Mouse (Mus musculus) layer of hippocampus, postnatal 10 days (tissue): ENCODE measurements around the gene Cdh15. TPM values are rescaled to one million over a fixed set of nuclear protein-coding genes. Genes with fewer than 3 reads are reported as not detected.

ENCODE experiments used
- DNase-seq, 2 experiments: peaks; one replicate each; pipeline ENCODE4 v3.0.0; 2021; ENCODE audit warnings: low spot score in 2 of 2
- total RNA-seq, 2 experiments: library from RNA; stranded (reverse); gene quantifications; 2 replicates each; pipeline ENCODE4 v1.2.3; 2021

Gene Cdh15
- total RNA-seq, 2 experiments from 2014 or later: 1.5 TPM

GRCm38 (mm10) chr8:122880302-122880701 lies 32.5 kb downstream of the Cdh15 start:
- no peak for DNase-seq

DNA sequence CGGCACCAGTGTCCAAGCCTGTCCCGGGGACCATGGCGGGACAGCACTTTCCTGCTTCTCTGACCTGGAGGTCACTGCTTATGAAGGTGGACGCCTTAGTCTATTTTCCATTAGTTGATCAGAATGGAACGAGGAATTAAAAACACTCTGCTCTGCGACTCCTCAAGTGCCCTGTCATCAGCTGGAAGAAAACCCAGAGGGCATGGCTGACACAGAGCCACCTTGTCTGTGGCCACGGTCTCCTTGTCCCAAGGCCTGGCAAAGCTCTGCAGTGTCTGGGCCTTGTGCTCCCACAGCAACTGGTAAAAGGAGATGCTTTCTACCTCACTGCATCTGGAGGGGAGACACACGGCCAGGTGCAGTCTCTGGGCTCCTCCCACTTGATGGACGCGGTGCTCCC lies 35.9 kb downstream of the Cdh15 start:
- no peak for DNase-seq

DNA sequence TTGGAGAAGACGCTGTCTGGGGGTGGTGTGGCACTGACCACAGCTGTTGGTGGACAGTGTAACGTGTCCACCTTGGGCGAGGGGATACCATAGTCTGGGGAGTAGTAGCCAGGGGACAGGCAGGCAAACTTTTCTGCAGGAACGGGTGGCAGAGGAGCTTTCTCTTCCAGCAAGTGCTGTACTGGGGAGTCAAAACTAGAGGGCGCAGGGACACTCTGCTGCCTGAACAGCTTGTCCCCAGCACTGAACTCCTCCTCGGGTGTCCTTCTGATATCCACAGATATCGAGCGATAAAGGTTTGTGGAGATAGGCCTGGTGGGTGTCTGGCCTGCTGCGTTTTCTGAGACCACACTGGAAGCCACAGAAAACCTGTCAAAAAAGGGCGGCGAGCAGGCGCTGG lies 43.7 kb downstream of the Cdh15 start:
- no peak for DNase-seq

DNA sequence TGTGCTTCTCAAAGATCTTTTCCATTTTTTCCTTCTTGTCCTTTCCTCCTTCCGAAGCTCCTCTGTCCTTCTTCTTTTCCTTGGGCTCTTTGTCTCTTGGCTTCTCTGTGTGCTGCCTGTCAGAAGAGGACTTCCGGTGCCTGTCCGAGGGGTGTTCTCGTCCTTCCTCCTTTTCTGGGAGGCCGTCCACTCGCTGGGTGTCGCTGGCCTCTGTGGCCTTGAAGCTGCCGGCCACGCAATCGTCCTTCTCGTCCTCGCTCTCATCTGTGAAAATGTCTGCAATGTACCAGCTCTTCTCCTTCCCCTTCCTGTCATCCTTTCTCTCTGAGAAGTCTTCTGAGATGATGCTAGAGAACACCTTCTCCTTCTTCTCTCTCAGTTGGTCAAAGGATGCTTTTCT lies 45.7 kb downstream of the Cdh15 start:
- no peak for DNase-seq

GRCm38 (mm10) chr8:122896317-122896716 lies 48.6 kb downstream of the Cdh15 start:
- no peak for DNase-seq

GRCm38 (mm10) chr8:122897200-122897599 lies 49.4 kb downstream of the Cdh15 start:
- no peak for DNase-seq

GRCm38 (mm10) chr8:122898018-122898417 lies 50.3 kb downstream of the Cdh15 start:
- DNase-seq: no peak

- DNase-seq: no peak
Observed at GRCm38 (mm10) chr8:122898473-122898872, 50.7 kb downstream of the Cdh15 start.

GRCm38 (mm10) chr8:122899085-122899484 lies 51.3 kb downstream of the Cdh15 start:
- DNase-seq: no peak

- DNase-seq: no peak
Observed at GRCm38 (mm10) chr8:122901476-122901875, 53.7 kb downstream of the Cdh15 start.

DNA sequence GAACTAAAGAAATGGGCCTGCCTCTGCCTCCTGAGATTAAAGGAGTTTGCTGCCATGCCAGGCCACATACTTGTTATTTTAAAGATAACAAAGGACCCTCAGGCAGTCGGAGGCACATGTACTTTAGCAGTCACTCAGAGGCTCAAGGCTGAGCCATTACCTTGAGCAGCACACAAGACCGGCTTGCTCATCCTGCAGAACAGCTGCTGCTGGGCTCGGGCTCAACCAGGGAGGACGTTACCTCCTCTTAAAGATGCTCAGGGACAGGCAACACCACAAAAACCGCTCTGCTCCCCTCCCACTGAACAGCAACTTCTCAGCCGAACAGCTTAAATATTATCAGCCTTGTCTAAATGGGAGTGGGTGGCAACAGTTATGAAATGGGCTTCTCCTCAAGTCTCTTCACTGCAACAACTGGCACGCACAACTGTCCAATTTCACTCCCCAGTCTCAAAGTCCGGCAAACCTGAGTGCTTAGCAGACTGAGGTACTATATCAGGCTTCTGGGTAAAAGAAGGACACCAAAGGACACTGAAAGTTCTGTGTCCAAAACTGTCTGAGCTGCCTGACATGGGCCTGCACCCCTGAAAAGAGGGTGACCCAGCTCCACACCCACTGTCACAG lies 54.2 kb downstream of the Cdh15 start:
- no peak for DNase-seq

DNA sequence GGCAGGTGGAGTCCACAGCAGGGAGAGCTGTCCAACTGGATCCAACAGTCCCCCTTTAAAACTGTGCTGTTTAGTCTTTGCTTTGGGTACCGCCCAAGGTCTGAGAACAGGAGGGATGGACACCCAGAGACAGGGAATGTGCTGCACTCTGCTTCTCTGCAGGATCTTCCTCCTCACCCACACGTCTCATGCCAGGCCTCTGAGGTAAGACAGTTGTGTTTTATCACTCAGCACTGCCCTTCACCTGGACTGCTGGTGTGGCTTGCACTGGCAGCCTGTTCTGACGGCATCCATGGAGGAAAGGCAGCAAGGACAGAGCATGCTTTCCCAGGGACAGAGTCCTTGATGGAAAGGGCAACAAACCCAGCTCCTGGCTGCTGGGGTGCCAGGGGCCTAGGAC lies 54.8 kb downstream of the Cdh15 start:
- no peak for DNase-seq

DNA sequence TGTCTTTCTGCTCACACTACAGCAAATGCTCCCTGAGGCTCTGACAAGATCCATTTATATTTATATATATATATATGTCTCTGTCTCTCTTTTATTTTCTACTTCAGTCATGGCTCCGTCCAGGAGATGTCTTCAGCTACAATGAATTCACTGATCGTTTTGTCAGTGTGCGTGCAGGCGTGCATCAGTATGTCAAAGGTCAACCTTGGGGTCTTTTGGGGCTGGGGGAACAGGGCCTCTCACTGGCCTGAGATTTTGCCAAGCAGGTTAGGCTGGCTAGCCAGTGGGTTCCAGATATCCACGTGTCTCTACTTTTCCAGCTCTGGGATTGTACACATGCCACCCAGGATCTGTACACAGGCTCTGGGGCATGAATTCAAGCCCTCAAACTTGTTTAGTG lies 55.2 kb downstream of the Cdh15 start:
- no peak for DNase-seq

DNA sequence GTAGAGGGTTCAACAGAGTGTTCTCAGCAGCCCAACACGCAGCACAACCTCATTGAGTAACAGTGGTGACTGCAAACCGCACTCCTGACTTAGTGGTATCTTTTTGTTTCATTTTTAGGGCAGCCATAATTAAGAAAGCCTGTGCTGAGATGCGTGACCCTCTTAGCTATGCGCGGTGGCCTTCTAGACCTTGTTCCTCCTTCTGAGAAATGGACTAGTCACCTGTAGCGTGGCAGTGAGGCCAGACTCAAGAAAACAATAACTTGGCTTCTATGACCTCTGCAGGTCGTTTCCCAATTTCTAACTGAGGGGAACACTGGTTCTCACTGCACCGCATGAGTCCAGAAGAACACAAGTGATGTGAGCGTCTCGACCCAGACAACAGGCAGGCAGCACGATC lies 56.7 kb downstream of the Cdh15 start:
- DNase-seq: no peak

- no peak for DNase-seq
Observed at GRCm38 (mm10) chr8:122905346-122905745, 57.6 kb downstream of the Cdh15 start.

DNA sequence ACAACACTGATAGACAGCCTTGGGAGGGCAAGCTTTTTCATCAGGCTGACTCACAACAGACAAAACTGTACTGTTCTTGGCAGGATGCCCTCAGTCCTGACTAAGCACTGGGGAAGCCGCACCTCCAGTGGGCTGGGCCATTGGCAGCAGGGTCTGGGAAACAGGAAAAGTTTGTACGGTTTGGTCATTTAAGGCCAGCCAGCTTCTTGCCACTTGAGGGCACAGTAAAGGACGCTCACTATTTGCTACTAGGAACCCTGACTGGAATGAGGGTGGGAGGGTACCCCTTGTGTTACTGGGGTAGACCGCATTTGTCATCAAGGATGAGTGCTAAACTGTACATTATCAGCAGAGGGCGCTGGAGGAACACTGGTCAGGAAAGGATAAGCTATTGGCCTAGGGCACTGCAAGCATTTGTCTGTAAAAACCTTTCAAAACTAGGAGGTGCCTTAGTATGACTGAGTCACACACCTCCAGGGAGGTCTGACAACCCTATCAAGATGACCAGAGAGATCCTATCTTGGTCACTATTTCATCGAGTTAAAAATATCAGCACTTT lies 58.8 kb downstream of the Cdh15 start:
- peak; percentile 89 to 91 for DNase-seq

DNA sequence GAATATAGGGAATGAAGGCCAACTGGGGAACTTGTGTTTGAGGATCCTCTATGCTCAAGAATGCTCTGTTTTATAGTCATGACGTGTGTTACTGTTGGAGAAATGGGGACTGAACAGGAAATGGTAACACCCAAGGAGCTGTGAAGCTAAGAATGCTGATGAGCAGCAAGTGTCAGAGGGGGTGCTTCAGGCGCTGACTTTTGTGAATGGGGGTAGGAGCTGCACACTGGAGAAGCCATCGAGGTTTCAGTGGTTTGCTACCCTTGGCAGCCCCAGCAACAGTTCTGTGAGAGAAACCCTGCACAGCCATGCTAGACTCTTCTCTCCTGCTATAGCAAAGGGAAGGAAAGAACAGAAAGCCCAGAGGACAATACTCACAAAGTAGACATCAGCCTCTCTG lies 64.4 kb downstream of the Cdh15 start:
- DNase-seq: no peak

DNA sequence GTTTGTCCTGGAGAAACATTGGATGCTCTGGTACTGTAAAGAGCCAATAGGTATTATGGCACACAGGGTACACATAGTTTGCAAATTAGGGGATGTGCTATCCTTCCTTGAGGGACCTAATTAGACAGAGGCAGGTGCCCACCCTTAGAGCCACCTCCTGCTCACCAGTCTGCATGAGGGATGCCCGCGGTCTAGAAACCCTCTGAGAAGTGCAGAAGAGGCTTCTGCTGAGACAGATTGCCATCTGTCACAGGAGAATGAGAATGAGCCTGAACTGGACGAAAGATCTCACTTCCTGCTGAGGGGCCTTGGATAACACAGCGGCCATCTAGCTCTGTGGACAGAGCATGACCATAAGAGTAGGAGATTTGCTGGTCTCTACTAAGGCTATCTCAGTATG lies 65.1 kb downstream of the Cdh15 start:
- no peak for DNase-seq

DNA sequence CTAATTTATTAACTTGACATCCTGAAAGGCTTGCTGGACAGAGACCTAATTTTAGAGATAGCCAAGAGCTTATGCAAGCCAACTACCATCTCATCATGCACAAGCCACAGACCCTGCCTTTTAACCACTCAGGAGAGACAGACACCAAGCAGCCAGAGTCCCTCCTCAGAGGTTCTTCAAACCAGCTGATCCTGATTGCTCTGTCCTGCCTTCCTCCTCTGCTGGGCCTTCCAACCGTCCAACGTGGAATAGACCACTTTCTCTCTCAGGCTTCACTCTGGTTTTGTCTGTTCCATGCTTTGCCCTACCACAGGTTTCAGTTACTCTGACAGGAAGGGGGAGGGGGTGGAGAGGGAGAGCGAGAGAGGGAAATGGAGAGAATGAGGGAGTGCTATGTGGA lies 69.0 kb downstream of the Cdh15 start:
- no peak for DNase-seq
